Comparison of ENCODE assay signal across 9 mouse cellular contexts in genomic region chr19:43388017-43388904, GRCm38 (mm10). TPM values are rescaled to one million over a fixed set of nuclear protein-coding genes. Genes with fewer than 3 reads are reported as not detected.
A peak's percentile ranks its signal among the peaks of the same experiment; 100 is the strongest.
DNase-seq lines count a peak whose midpoint lies in the region; ATAC-seq and TF ChIP-seq lines count a peak whose summit lies in the region.
"Had no signal": no experiment of that assay in that cellular context is flagged by ENCODE, and none has a peak within 500 bp of the region (broad histone marks: within the 10 kb centered on the region; RNA-seq: fewer than 3 reads in every experiment).

Hpse2 (minus strand) TSS chr19:43388355.

- TF ChIP-seq EP300 in lung, postnatal 0 days (IDR thresholded peaks at IDR 0.05): no peak
- no peak for TF ChIP-seq EP300 in stomach, postnatal 0 days (optimal IDR thresholded peaks at IDR 0.05)

- no peaks in the 10 kb centered on the region for H3K9me3 ChIP-seq in lung, postnatal 0 days (ENCODE audit: low read length)
- H3K9me3 ChIP-seq in forebrain, embryonic 15.5 days: no peaks in the 10 kb centered on the region
- no peaks in the 10 kb centered on the region for H3K9me3 ChIP-seq in limb, embryonic 14.5 days (ENCODE audit: control insufficient read depth, low read length)
- H3K9me3 ChIP-seq in stomach, postnatal 0 days (ENCODE audit: control insufficient read depth, low read length): no peaks in the 10 kb centered on the region

- no peak within 1 kb of the TSS for H3K9ac ChIP-seq in lung, postnatal 0 days (replicated peaks; ENCODE audit: low read depth)
- H3K9ac ChIP-seq in forebrain, embryonic 15.5 days (replicated peaks): no peak within 1 kb of the TSS
- H3K9ac ChIP-seq in limb, embryonic 14.5 days (ENCODE audit: low read depth, low read length, severe bottlenecking): peak within 1 kb of the TSS; percentile 61
- H3K9ac ChIP-seq in stomach, postnatal 0 days (ENCODE audit: low read length): peak within 1 kb of the TSS; percentile 5; the same call in 1 of the 2 replicates

- peak within 1 kb of the TSS; percentile 52 for H3K4me2 ChIP-seq in lung, postnatal 0 days (replicated peaks; ENCODE audit: low read depth, low read length)
- peak within 1 kb of the TSS; percentile 36 for H3K4me2 ChIP-seq in forebrain, embryonic 15.5 days (replicated peaks)
- H3K4me2 ChIP-seq in limb, embryonic 14.5 days (replicated peaks; ENCODE audit: low read depth, low read length, severe bottlenecking): peak within 1 kb of the TSS; percentile 76
- peak within 1 kb of the TSS; percentile 52 for H3K4me2 ChIP-seq in stomach, postnatal 0 days (replicated peaks; ENCODE audit: low read depth)

- TF ChIP-seq POLR2A in lung, adult 2 months (IDR thresholded peaks at IDR 0.05; ENCODE audit: borderline replicate concordance, extremely low read depth, low read depth, low read length): no peak
- no peak for TF ChIP-seq POLR2A in limb, embryonic 14.5 days (IDR thresholded peaks at IDR 0.05; ENCODE audit: borderline replicate concordance, extremely low read depth, insufficient read depth, insufficient read length)

- no peak; the same call in 1 of the 2 replicates for ATAC-seq in lung, postnatal 0 days
- no peak for ATAC-seq in forebrain, embryonic 15.5 days (replicated peaks)
- no peak for ATAC-seq in limb, embryonic 14.5 days (ENCODE audit: low FRiP score, low read depth)
- no peak for ATAC-seq in stomach, postnatal 0 days (ENCODE audit: low FRiP score, low TSS enrichment)

- 2% methylated on average over 18 of the region's 18 CpGs for WGBS in lung, postnatal 0 days
- WGBS in lung, adult 2 months: 6% methylated on average over 18 of the region's 18 CpGs
- WGBS in forebrain, embryonic 15.5 days: 3% methylated on average over 18 of the region's 18 CpGs
- WGBS in limb, embryonic 14.5 days: 4% methylated on average over 18 of the region's 18 CpGs
- WGBS in stomach, postnatal 0 days: 6% methylated on average over 18 of the region's 18 CpGs

- H3K4me1 ChIP-seq in lung, postnatal 0 days (ENCODE audit: insufficient read depth, low read depth, low read length): no peaks in the 10 kb centered on the region
- H3K4me1 ChIP-seq in lung, adult 2 months (ENCODE audit: control insufficient read depth, insufficient read depth, low read length): no peaks in the 10 kb centered on the region
- peaks cover 31% of the 10 kb centered on the region for H3K4me1 ChIP-seq in forebrain, embryonic 15.5 days
- H3K4me1 ChIP-seq in limb, embryonic 14.5 days (ENCODE audit: control insufficient read depth, insufficient read depth, low read length): peaks cover 17% of the 10 kb centered on the region
- no peaks in the 10 kb centered on the region for H3K4me1 ChIP-seq in stomach, postnatal 0 days (replicated peaks; ENCODE audit: control insufficient read depth, insufficient read depth)

- H3K4me3 ChIP-seq in lung, postnatal 0 days (ENCODE audit: low read depth, low read length): peak within 1 kb of the TSS; percentile 32
- H3K4me3 ChIP-seq in lung, adult 2 months (replicated peaks; ENCODE audit: extremely low read depth, low read depth, low read length): no peak within 1 kb of the TSS
- H3K4me3 ChIP-seq in forebrain, embryonic 15.5 days: peak within 1 kb of the TSS; percentile 11; the same call in 1 of the 2 replicates
- peak within 1 kb of the TSS; percentile 43 for H3K4me3 ChIP-seq in limb, embryonic 14.5 days (replicated peaks; ENCODE audit: low read length)
- peak within 1 kb of the TSS; percentile 42 for H3K4me3 ChIP-seq in stomach, postnatal 0 days (ENCODE audit: low read depth, low read length)

- no peaks in the 10 kb centered on the region for H3K36me3 ChIP-seq in lung, postnatal 0 days (ENCODE audit: insufficient read depth, low read length)
- no peaks in the 10 kb centered on the region for H3K36me3 ChIP-seq in forebrain, embryonic 15.5 days
- no peaks in the 10 kb centered on the region for H3K36me3 ChIP-seq in limb, embryonic 14.5 days (ENCODE audit: control insufficient read depth, insufficient read depth, low read length)
- H3K36me3 ChIP-seq in stomach, postnatal 0 days (ENCODE audit: control insufficient read depth, insufficient read depth, low read length): no peaks in the 10 kb centered on the region

- H3K27ac ChIP-seq in lung, postnatal 0 days (ENCODE audit: low read length): no peak within 1 kb of the TSS
- H3K27ac ChIP-seq in forebrain, embryonic 15.5 days (replicated peaks): no peak within 1 kb of the TSS
- peak within 1 kb of the TSS; percentile 65; the same call in 1 of the 2 replicates for H3K27ac ChIP-seq in limb, embryonic 14.5 days (replicated peaks; ENCODE audit: low read depth, low read length)
- no peak within 1 kb of the TSS; the same call in 1 of the 2 replicates for H3K27ac ChIP-seq in stomach, postnatal 0 days (replicated peaks)

- DNase-seq in lung, postnatal 0 days (ENCODE audit: low spot score): peak; percentile 50
- no peak for DNase-seq in lung, adult 2 months
- DNase-seq in limb, embryonic 14.5 days (ENCODE audit: low spot score): peak; percentile 58
- DNase-seq in stomach, postnatal 0 days (ENCODE audit: low spot score): peak; percentile 15
- no peak for DNase-seq in cerebellum, postnatal 25 days
- no peak for DNase-seq in B cell, adult 2 months
- DNase-seq in spleen, postnatal 14 days (ENCODE audit: low spot score in 2 of 2): no peak
- DNase-seq: cerebellum, adult 11-12 months had no signal

- H3K27me3 ChIP-seq in lung, postnatal 0 days (replicated peaks; ENCODE audit: insufficient read depth, low read length): peaks cover 22% of the 10 kb centered on the region
- H3K27me3 ChIP-seq in forebrain, embryonic 15.5 days: peaks cover 63% of the 10 kb centered on the region
- H3K27me3 ChIP-seq in limb, embryonic 14.5 days (ENCODE audit: control insufficient read depth, insufficient read depth, low read length): peaks cover 38% of the 10 kb centered on the region
- H3K27me3 ChIP-seq in stomach, postnatal 0 days (ENCODE audit: control insufficient read depth, insufficient read depth, low read length): peaks cover 3% of the 10 kb centered on the region; the same call in 1 of the 2 replicates

- no peak for TF ChIP-seq CTCF in lung, postnatal 0 days (IDR thresholded peaks at IDR 0.05)
- no peak for TF ChIP-seq CTCF in lung, adult 2 months (IDR thresholded peaks at IDR 0.05; ENCODE audit: insufficient read depth, low read length)
- TF ChIP-seq CTCF in stomach, postnatal 0 days (IDR thresholded peaks at IDR 0.05; ENCODE audit: low read depth): no peak

RNA-seq across cellular contexts. Expression of gene Hpse2, which starts in this region (rescaled TPM):
- 0.64 and 0.76 TPM in 2 replicates for polyA plus RNA-seq in lung, postnatal 0 days (2015; fragmentation: Nextera tagmentation; extraction: Ambion mirVana)
- polyA plus RNA-seq in lung, adult 2 months (2012; rRNA removed): 0.77 and 0.94 TPM in 2 replicates
- 0.05 and 0.22 TPM in 2 replicates for polyA plus RNA-seq in forebrain, embryonic 15.5 days (2015; fragmentation: Nextera tagmentation; extraction: Ambion mirVana)
- polyA plus RNA-seq in limb, embryonic 14.5 days (2012; rRNA removed): 4.9 and 5.6 TPM in 2 replicates
- 4.0 and 8.0 TPM in 2 replicates for polyA plus RNA-seq in limb, embryonic 14.5 days (2014; fragmentation: Nextera tagmentation; extraction: Ambion mirVana)
- 1.3 and 1.4 TPM in 2 replicates for polyA plus RNA-seq in stomach, postnatal 0 days (2015; fragmentation: Nextera tagmentation; extraction: Ambion mirVana)

Comparison
In these comparisons a context has a peak if more than half of its experiments do, and no peak if none do; other contexts are left out.
1. Peak in DNase-seq, H3K4me3 ChIP-seq and H3K4me2 ChIP-seq in lung, postnatal 0 days; RNA of the gene not detected or under 1 TPM.
2. DNase-seq: peak in limb, embryonic 14.5 days (single experiment) and stomach, postnatal 0 days (single experiment); none in lung, adult 2 months (single experiment), cerebellum, postnatal 25 days (0 of 2), B cell, adult 2 months (0 of 2) and spleen, postnatal 14 days (0 of 2).
3. H3K9ac ChIP-seq: peak in limb, embryonic 14.5 days (single experiment) and stomach, postnatal 0 days (single experiment); none in lung, postnatal 0 days (single experiment) and forebrain, embryonic 15.5 days (single experiment).
4. Peak in every context shown above with its lines, with median percentiles within 50 percentile points of each other: H3K4me2 ChIP-seq.